Comparison of ENCODE assay signal across 13 mouse cellular contexts in the genomic region with DNA sequence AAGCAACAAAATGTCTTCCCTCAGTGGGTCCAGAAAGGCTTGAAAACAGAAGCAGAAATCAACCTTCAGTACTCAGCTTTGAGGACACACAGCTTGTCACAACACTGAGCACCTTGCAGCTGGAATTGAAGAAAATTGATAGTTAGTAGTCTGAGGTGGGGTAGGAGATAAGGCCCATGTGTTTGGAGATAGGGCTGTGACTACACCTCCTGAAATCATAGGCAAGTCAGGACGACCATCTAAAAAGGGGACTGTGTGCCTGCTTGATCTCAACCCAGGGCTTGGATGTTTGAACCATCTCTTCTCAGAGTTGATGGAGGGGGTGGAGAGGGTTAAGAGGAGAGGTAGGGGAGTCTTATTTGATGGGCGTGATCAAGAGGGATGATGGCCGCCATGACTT. TPM values are rescaled to one million over a fixed set of nuclear protein-coding genes. Genes with fewer than 3 reads are reported as not detected.
"Had no signal": no experiment of that assay in that cellular context is flagged by ENCODE, and none has a peak within 500 bp of the region (broad histone marks: within the 10 kb centered on the region; RNA-seq: fewer than 3 reads in every experiment).

No protein-coding gene starts in this region.

RNA-seq across cellular contexts. Expression of a gene that starts 29.8 kb away (rescaled TPM):
- total RNA-seq: neutrophil, adult 5-6 weeks had no signal
- polyA plus RNA-seq: neural tube, embryonic 14.5 days; neural tube, embryonic 15.5 days; small intestine, adult 2 months; spleen, adult 2 months; stomach, embryonic 14.5 days; stomach, embryonic 15.5 days; stomach, embryonic 16.5 days; stomach, postnatal 0 days; testis, adult 2 months; thymus, adult 2 months; thymus, postnatal 0 days; urinary bladder, adult 2 months had no signal
